Mouse (Mus musculus) limb, embryonic 12.5 days (tissue): Measurements from ENCODE around the gene Irf4. TPM values are rescaled to one million over a fixed set of nuclear protein-coding genes. Genes with fewer than 3 reads are reported as not detected.

Experiments
- ATAC-seq: fragments of 200-750 bp; cut with Nextera tagmentation; 2 replicates; pipeline ENCODE4 v1.8.0; 2017; ENCODE audit warnings: low read depth, moderate TSS enrichment; ENCODE audit not compliant: insufficient number of reproducible peaks, insufficient read depth, low FRiP score, low TSS enrichment
- H3K27ac ChIP-seq: fragments of 300-500 bp; sonication (generic); 2 replicates; pipeline ENCODE4 v1.5.1; 2016; ENCODE audit warnings: mild to moderate bottlenecking, moderate library complexity
- H3K27me3 ChIP-seq: fragments of 300-500 bp; sonication (generic); 2 replicates; pipeline ENCODE4 v1.6.1; 2016; ENCODE audit warnings: mild to moderate bottlenecking, moderate library complexity
- H3K36me3 ChIP-seq: fragments of 300-500 bp; sonication (generic); 2 replicates; pipeline ENCODE4 v1.6.1; 2016; ENCODE audit warnings: mild to moderate bottlenecking, moderate library complexity
- H3K4me1 ChIP-seq: fragments of 300-500 bp; sonication (generic); replicated peaks from 2 replicates; pipeline ENCODE4 v1.6.1; 2016
- H3K4me2 ChIP-seq: fragments of 300-500 bp; sonication (generic); 2 replicates; pipeline ENCODE4 v1.6.1; 2016; ENCODE audit warnings: mild to moderate bottlenecking, moderate library complexity
- H3K4me3 ChIP-seq: fragments of 300-500 bp; sonication (generic); replicated peaks from 2 replicates; pipeline ENCODE4 v1.5.1; 2016; ENCODE audit warnings: mild to moderate bottlenecking
- H3K9ac ChIP-seq: fragments of 300-500 bp; sonication (generic); replicated peaks from 2 replicates; pipeline ENCODE4 v1.6.1; 2016; ENCODE audit warnings: mild to moderate bottlenecking, moderate library complexity
- H3K9me3 ChIP-seq: fragments of 300-500 bp; sonication (generic); 2 replicates; pipeline ENCODE4 v1.6.1; 2016; ENCODE audit warnings: mild to moderate bottlenecking, moderate library complexity
- WGBS: fragments of 180-500 bp; shearing (Covaris S2); methylation state at CpG from one replicate; pipeline ENCODE4 v1.1.7; 2016; 5-methylcytosine and 5-hydroxymethylcytosine counted together
- polyA plus RNA-seq: library from polyadenylated mRNA; unstranded; fragments of >200 nt; fragmentation: Nextera tagmentation; extraction: Ambion mirVana; gene quantifications from 2 replicates; pipeline ENCODE4 v1.2.1, GENCODE M21; 2016

Gene Irf4
- polyA plus RNA-seq, 1 experiment from 2014 or later, result not detected

DNA sequence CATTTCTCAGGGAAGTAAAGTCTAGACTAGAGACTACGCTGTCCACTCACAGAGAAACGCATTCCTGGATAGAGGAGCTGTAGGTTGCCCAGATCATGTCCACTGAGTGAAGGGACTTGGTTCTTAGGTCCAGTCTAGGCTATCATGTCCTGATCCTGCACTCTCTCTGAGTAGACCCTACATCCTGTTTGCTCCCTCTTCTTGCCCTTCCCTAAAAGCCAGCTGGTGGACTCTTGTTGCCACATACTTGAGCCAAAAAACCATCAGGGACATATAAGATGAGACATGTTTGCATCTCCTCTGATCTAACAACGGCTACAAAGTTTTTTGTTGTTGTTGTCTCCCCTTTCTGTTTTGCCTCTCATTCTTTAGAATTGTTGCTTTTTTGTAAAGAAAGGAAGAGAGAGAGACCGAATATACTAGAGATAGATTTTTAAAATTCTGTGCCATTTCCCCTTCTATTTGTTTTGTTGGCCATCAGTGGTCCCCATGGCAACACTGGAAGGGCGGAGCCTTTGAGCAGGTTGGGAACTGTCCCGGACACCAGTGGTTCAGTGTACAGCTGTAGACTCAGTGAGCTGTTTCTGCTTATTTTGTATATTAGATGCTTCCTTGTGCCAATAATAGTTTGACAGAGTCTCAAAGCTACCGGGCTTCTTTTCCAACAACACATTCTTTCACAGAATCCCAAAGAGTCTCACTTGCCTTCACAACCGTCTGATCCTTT is 15.2 kb downstream of the Irf4 start:
- Histone ChIP-seq H3K9ac (no peak overlapping the region), H3K27ac (no peak overlapping the region), H3K27me3 (no peaks in the 10 kb centered on the region), H3K36me3 (no peaks in the 10 kb centered on the region), H3K4me1 (no peaks in the 10 kb centered on the region), H3K9me3 (no peaks in the 10 kb centered on the region), H3K4me2 (no peak overlapping the region), H3K4me3 (no peak overlapping the region)
- WGBS, result 80% methylated on average over 8 of the region's 8 CpGs
- ATAC-seq, result no peak

- Histone ChIP-seq H3K9me3 (no peaks in the 10 kb centered on the region), H3K9ac (no peak overlapping the region), H3K4me3 (no peak overlapping the region), H3K36me3 (no peaks in the 10 kb centered on the region), H3K4me2 (no peak overlapping the region), H3K27me3 (no peaks in the 10 kb centered on the region), H3K27ac (no peak overlapping the region), H3K4me1 (no peaks in the 10 kb centered on the region)
- no peak for ATAC-seq
- 85% methylated on average over 5 of the region's 5 CpGs for WGBS
Observed at GRCm38 (mm10) chr13:30765906-30766305, 16.9 kb downstream of the Irf4 start.

DNA sequence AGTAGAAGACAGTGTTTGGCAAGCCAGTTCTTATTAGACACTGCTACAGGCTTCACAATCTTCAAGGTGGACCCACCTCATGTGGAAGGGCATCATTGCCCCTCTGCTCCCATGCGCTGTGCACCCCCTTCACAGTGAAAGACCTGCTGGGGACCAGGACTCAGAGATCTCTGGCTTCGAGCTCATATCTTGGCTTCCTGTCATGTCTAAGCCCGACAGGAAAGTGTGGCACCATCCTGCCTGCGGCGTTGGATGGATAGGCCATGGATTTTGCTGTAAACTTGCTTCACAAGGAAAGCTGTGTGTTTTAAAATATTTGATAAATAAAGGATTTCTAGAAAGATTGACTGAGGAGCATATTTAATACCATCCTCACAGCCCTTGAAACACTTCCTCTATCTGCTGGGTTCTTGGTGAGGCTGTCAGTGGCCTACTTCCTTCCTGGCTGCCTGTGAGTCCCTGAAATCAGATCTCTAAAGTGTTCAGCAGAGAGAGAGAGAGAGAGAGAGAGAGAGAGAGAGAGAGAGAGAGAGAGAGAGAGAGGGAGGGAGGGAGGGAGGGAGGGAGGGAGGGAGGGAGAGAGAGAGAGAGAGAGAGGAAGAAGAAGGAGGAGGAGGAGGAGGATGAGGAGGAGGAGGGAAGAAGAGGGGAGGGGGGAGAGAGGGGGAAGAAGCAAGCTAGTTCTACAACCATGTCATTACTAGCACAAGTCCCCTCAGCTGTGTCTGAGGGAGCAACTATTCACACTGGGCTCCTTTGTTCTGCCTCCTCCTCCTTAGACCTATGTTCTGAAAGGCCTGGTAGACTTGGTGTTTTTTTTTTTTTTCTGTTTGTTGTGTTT is 17.8 kb downstream of the Irf4 start:
- Histone ChIP-seq H3K36me3 (no peaks in the 10 kb centered on the region), H3K9me3 (no peaks in the 10 kb centered on the region), H3K27ac (no peak overlapping the region), H3K9ac (no peak overlapping the region), H3K4me2 (no peak overlapping the region), H3K4me1 (no peaks in the 10 kb centered on the region), H3K27me3 (no peaks in the 10 kb centered on the region), H3K4me3 (no peak overlapping the region)
- ATAC-seq, result no peak
- WGBS, result 89% methylated on average over 5 of the region's 5 CpGs

DNA sequence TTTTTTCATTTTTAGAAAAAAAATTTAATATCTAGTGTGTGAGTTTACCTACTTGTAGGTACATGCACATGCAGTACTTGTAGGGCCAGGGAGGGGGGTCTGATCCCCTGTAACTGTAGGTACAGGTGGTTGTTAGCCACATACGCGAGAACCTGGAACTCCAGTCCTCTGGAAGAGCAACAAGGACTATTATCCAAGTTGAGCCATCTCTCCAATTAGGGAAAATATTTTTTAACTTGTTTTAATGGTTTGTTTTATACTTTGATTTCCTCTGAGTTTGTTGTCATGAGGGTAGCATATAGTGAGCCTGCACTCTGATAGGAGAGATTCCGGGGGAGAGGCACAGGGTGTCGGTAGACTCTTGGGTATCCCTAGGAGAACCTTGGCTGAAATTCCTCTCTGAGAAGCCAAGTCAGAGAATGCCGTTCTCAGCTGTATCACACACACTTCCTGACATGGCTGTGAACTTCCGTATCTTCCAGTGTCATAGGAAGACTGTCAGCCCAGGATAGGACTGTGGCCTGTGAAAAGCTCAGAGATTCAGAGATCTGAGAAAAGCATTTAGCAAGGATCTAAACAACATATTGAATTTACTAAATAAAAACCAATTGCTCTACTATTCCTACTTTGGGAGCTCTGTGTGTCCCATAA is 18.6 kb downstream of the Irf4 start:
- Histone ChIP-seq H3K9me3 (no peaks in the 10 kb centered on the region), H3K4me3 (no peak overlapping the region), H3K4me1 (no peaks in the 10 kb centered on the region), H3K36me3 (no peaks in the 10 kb centered on the region), H3K9ac (no peak overlapping the region), H3K27ac (no peak overlapping the region), H3K4me2 (no peak overlapping the region), H3K27me3 (no peaks in the 10 kb centered on the region)
- no peak for ATAC-seq
- 91% methylated on average over 6 of the region's 6 CpGs for WGBS

DNA sequence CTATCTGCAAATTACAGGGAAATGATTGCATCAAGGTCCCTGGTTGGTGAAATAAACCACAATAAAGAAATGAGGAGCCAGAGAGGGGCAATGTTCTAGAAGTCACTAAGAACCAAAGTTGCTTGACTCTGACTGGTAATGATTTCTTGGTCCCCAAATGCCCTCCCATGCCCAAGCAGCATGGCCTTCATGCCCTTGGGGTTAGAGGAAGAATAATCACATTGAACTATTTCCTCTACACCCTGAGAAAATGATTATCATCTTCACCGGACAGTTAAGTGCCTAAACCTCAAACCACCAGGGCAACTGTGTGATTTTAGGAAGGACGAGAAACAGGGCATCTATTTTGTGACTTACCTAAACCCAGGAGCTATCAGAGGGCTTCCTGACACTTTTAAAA is 27.0 kb downstream of the Irf4 start:
- no peak overlapping the region for H3K27ac ChIP-seq
- no peaks in the 10 kb centered on the region for H3K4me1 ChIP-seq
- no peak overlapping the region for H3K4me2 ChIP-seq
- no peaks in the 10 kb centered on the region for H3K36me3 ChIP-seq
- no peak overlapping the region for H3K4me3 ChIP-seq
- no peaks in the 10 kb centered on the region for H3K9me3 ChIP-seq
- 79% methylated on average over 2 of the region's 2 CpGs for WGBS
- no peak overlapping the region for H3K9ac ChIP-seq
- no peaks in the 10 kb centered on the region for H3K27me3 ChIP-seq
- ATAC-seq, result no peak

DNA sequence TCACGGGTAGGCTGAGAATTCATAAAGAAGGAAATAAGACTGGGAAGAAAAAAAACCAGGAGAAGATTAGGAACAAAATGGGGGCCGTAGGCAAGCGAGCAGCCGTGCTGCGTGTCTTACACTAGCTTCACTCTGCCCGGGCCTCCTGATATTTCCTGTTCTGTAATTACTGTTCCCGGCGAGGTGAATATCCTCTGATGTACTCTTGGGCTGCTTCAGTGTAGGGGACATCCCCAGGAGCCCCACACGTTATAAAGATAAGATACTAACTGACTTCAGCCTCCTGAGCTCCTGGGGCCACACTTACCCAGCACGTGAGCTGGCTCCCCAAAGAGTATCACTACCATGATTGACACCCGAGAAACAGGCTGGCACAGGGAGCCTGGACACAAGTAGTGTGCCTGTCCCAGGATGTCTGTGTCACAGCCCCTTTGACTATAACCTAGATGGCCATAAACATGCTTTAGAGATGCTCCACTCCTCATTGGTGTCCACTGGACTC is 28.7 kb downstream of the Irf4 start:
- WGBS, result 74% methylated on average over 11 of the region's 11 CpGs
- Histone ChIP-seq H3K9ac (no peak overlapping the region), H3K4me2 (no peak overlapping the region), H3K4me3 (no peak overlapping the region), H3K9me3 (no peaks in the 10 kb centered on the region), H3K27me3 (no peaks in the 10 kb centered on the region), H3K4me1 (peaks cover 9% of the 10 kb centered on the region), H3K36me3 (no peaks in the 10 kb centered on the region), H3K27ac (no peak overlapping the region)
- no peak for ATAC-seq

- Histone ChIP-seq H3K27me3 (0 out of 2 replicates have a peak, but pooled peaks cover 3% of the 10 kb centered on the region), H3K27ac (no peak overlapping the region), H3K4me3 (no peak overlapping the region), H3K4me1 (peaks cover 12% of the 10 kb centered on the region), H3K9me3 (no peaks in the 10 kb centered on the region), H3K4me2 (no peak overlapping the region), H3K9ac (no peak overlapping the region), H3K36me3 (no peaks in the 10 kb centered on the region)
- ATAC-seq, result no peak
- WGBS, result 39% methylated on average over 2 of the region's 2 CpGs
Observed at GRCm38 (mm10) chr13:30781905-30782304, 32.9 kb downstream of the Irf4 start.

DNA sequence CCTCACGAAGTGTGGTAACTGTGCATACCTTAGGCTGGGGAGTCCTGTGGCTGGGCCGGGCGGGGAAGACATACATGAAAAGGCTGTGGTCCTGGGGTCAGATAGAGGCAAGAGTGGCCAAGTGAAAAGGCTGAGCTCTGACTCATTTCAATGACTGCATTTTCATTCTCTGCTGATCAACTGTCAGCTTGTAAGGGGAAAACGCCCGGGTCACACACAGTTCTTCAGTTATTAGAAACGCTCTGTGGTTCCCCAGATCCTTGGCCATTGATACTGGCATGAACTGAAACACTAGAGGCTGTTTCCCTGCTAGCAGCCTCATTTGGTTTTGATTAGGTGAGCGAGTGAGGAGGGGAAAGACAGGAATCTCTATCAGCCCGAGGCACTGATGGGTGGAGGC is 33.4 kb downstream of the Irf4 start:
- 38% methylated on average over 8 of the region's 8 CpGs for WGBS
- H3K36me3 ChIP-seq, result no peaks in the 10 kb centered on the region
- H3K4me1 ChIP-seq, result peaks cover 12% of the 10 kb centered on the region
- no peak overlapping the region for H3K4me2 ChIP-seq
- no peak overlapping the region for H3K27ac ChIP-seq
- no peak overlapping the region for H3K4me3 ChIP-seq
- no peak for ATAC-seq
- no peak overlapping the region for H3K9ac ChIP-seq
- H3K27me3 ChIP-seq, result 0 out of 2 replicates have a peak, but pooled peaks cover 3% of the 10 kb centered on the region
- H3K9me3 ChIP-seq, result no peaks in the 10 kb centered on the region

DNA sequence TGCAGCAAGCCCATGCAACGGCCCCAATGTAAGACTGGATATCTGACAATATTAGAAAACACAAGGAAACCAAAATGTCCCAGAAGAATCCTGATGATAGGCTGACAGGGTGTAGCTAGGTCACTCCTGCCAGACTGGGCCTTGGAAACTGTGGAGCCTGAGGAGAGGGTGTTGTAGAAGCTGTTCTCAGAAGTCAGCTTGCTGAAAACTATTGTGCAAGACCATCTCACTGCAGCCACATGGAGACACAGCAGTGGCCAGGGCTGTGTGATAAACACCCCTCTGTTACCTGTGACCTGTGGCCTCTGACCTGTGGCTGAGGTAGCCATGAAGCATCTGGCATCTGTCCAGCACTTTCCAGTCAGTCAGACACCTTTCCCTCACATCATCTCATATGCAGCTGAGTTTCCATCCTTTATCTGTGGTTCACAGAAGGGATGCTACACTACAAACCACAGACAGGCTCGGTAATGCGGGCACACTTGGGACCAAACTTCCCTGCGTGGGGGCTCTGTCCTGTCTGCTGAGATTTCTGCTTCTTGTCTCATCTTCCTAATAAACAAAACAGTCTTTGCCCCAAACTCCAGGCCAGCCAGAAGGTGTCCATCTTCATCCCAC is 36.5 kb downstream of the Irf4 start:
- 77% methylated on average over 4 of the region's 4 CpGs for WGBS
- Histone ChIP-seq H3K36me3 (no peaks in the 10 kb centered on the region), H3K9me3 (no peaks in the 10 kb centered on the region), H3K27me3 (0 out of 2 replicates have a peak, but pooled peaks cover 3% of the 10 kb centered on the region), H3K4me1 (peaks cover 12% of the 10 kb centered on the region), H3K4me3 (no peak overlapping the region), H3K4me2 (no peak overlapping the region), H3K9ac (no peak overlapping the region), H3K27ac (no peak overlapping the region)
- ATAC-seq, result no peak

GRCm38 (mm10) chr13:30786235-30787035 is 37.4 kb downstream of the Irf4 start:
- H3K9ac ChIP-seq, result no peak overlapping the region
- no peak overlapping the region for H3K4me2 ChIP-seq
- H3K27me3 ChIP-seq, result 0 out of 2 replicates have a peak, but pooled peaks cover 3% of the 10 kb centered on the region
- H3K4me3 ChIP-seq, result no peak overlapping the region
- H3K9me3 ChIP-seq, result no peaks in the 10 kb centered on the region
- 78% methylated on average over 5 of the region's 5 CpGs for WGBS
- H3K4me1 ChIP-seq, result peaks cover 12% of the 10 kb centered on the region
- no peak for ATAC-seq
- H3K36me3 ChIP-seq, result no peaks in the 10 kb centered on the region
- no peak overlapping the region for H3K27ac ChIP-seq
